Mouse (Mus musculus) gonadal fat pad, adult 2 months (tissue): ENCODE measurements around the gene Clca3b. TPM values are rescaled to one million over a fixed set of nuclear protein-coding genes. Genes with fewer than 3 reads are reported as not detected.

Source experiments
- polyA plus RNA-seq: library from polyadenylated mRNA; depleted of rRNA; stranded (reverse); fragments of >200 nt; gene quantifications from 2 replicates; pipeline ENCODE4 v1.2.3, GENCODE M21; 2012; rRNA removed

Gene Clca3b
- polyA plus RNA-seq, 1 experiment = not detected

Other genes starting within 250 kb of the Clca3b start
- gene Sh3glb1, start 129.0 kb downstream of the Clca3b start, polyA plus RNA-seq = 39.5 and 43.7 TPM in 2 replicates
- gene Clca3a1, start 88.4 kb downstream of the Clca3b start, polyA plus RNA-seq = 3.2 and 4.6 TPM in 2 replicates
- gene Clca3a2, start 29.9 kb downstream of the Clca3b start, polyA plus RNA-seq = 14.2 and 24.4 TPM in 2 replicates
- 0.03 and 0.06 TPM in 2 replicates for gene Clca4b, start 83.2 kb upstream of the Clca3b start, polyA plus RNA-seq
- not detected in 2 replicates for gene Clca4a, start 125.7 kb upstream of the Clca3b start, polyA plus RNA-seq
- 0.07 TPM in 1 of 2 replicates, not detected in the other for gene Clca1, start 183.4 kb upstream of the Clca3b start, polyA plus RNA-seq